Mouse (Mus musculus) adrenal gland, adult (tissue): ENCODE measurements around the gene Ski.

Source experiments
- DNase-seq, 2 experiments: peaks; one replicate each; pipeline ENCODE4 v3.0.0; 2022 to 2023; ENCODE audit warnings: low spot score in 1 of 2; ENCODE audit not compliant: inconsistent age in 2 of 2

The Ski gene

DNA sequence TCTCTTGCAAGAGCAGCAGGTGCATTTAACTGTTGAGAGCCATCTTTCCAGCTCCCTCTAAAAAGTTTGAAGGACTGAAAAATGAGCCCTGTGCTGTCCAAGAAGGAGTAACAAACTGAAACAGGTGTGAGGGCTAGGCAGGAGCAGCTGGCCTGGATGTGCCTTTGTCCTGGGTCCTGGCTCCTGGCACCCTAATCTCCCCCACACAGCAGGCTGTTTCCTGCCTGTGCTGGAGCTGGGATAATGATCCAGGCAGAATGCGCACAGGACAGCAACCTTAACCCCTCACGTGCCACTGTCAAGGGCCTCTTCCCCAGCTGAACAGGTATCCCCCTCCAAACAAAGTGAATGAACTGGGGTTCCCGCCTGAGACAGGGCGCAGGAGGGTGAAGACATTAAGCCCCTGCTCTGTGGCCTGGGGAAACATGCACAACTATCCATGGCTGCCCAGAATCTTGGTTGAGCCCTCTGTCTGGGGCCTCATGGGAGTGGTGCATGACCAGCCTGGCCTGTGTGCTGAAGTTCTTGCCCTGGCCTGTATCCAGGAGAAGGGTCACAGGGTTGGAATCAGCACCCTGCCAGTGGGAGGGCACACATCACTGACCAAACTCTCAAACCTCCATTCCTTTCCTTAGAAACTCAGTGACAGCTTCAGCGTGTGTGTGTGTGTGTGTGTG lies 86.3 kb downstream of the Ski start:
- peak in 1 of 2 experiments; percentile 60 for DNase-seq

DNA sequence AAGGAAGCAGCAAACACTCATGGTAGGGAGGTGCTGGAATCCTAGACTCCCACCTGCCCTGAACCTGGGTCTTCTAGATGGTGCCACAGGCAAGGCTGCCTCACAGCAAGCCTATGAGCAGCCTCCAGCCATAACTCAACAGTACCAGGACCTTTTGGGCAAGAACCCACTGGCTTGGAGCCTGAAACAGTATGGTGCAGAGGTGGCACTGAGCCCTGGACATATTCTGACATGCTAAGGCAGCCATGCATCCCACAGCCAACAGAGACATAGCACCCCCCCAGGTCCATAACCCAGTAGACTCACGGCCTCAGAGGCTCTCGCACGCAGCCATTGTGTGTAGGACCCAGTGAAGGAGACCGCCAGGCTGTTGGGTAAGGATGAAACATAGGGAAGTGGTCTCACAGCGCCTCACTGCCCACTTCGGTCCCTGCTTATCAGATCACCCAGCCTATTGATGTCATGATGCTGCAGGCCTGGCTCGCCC lies 87.7 kb downstream of the Ski start:
- DNase-seq = no peak

DNA sequence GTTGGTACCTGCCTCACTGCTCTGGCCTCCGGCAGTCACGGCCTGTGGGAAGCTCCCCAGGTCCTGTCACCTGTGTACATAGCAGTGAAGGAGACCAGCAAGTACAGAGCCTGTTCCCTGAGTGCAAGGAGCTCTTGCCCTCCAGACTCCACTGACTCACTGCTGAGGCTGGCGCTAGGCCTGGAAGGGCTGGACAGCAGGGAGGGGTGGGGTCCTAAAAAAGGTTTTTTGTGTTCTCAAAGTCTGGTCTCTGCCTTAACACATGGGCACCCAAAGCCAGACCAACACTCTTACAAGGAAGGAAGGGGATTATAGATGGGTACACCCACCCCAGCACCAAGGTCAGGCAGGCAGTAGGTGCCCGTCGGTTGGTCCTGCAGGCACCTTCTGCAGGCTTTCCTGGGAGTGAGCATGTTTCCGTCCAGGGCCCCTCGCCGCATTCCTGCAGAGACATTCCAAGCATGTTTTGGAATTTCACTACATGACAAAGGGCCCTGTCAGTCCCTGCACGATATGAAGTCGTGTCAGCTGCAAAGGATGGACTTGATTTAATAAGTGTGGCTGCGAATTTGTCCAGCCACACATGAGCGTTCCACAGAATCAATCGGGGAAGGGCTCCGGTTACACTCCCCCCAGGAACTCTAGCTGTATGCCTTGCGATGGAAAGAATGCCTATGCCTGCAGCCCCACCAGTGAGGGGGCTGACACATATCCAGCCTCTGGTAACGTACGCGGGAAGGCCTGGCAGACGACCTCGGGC lies 88.6 kb downstream of the Ski start:
- DNase-seq = peak; percentile 55 to 74

DNA sequence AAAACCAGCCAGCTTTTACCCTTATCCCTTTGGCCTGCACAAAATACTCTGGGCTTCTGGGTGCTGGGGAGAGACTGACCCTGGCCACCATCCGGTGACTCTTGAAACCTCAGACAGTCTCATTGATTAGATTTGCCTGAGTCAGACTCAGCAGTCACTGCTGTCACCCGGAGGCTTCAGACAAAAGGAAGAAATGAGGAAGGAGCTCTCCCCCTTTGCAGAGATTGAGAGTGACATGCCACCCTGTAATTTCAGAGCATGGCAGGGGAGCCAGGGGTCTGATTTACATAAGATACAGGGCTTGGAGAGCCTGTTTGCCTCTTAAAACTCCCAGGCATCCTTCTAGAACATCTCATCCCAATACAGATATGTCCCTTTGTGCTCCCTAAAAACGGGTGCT lies 89.2 kb downstream of the Ski start:
- no peak for DNase-seq

DNA sequence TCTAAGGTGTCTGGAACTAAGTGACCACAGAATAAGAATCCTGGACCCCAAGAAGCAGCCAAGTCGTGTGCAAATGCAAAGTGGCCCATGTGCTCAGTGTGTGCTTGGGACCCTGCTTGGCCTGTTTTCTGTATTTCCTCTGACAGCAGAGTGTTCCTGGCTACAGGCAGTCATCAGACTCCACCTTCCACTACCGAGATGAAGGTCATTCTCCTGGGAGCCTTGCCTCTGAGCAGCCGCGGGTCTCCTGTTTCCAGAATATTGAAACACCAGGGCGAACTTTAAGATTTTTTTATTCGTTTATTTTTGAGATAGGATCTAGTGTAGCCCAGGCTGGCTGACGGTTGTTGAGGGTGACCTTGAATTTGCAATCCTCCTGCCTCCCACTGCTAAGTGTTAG lies 91.8 kb downstream of the Ski start:
- peak; percentile 64 to 84 for DNase-seq

DNA sequence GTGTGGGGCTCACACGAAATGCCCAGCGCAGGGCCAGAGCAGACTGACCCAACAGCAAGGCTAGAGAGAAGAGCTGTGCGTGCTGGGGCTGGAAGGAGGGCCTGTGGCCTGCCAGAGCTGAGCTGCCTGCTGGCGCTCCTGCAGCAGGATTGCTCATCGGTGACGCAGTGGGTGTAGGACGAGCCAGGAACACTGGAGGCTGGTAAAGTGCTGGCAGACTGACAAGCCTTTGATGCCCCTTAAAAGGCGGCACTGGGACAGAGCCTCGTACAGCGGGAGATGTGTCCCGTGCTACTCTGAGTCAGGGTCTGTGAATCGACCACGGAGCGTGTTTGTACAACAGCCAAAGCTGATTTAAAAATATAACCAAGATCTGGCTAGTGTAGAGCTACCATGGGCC lies 92.4 kb downstream of the Ski start:
- peak; percentile 97 for DNase-seq

DNA sequence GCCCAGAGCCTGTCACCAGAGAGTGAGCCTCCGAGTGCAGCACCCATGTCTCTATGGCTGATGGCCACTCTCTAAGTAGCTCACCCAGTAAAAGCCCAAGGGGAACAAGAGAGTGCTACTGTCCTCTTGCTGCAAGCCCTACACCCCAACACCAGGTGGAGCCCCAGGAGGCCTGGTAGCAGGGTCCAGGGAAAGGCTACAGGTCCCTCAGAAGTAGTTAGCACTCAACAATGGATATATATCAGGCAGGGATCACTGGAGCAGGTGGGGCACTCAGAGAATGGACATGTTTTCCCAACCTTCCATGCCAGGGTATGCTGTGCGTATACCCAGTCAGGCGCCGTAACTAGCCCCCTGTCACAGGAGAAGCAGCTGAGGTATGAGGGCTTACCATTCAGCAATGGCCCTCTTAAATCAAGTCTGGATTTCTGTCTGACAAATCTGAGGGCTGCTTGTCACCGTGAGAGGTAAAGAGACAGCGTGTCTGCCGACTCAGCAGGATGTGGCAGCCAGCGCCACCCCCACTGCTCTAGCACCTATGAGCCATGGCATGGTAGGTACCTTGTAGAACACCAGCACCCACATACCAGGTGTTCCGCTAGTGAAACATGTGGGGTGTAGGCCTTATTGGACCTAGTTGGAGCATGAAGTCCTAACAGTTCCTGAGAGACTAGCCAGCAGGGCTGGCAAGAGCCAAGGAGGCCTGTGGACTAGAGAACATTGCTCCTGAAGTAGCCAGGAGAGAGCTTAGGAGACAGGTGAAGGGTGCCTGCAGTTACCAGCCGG lies 93.1 kb downstream of the Ski start:
- peak; percentile 67 to 81 for DNase-seq

DNA sequence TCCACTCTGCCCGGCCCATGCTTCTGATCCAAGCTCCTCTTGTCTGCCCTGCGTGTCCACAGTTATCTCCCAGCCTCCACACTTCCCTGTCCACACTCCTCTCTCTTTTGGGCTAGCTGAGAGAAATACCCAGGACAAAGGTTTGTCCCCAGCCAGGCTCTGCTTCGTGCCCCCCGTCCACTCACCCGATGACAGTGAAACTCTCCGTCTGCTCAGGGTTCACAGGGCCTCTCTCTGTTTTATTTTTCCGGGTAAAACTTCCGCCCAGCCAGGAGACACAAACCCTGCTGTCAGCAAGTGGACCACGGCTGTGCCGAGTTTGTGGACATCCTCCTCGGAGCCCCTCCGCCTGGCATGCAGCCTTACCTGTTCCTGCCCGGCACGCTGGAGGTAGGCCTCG lies 94.0 kb downstream of the Ski start:
- DNase-seq = no peak

DNA sequence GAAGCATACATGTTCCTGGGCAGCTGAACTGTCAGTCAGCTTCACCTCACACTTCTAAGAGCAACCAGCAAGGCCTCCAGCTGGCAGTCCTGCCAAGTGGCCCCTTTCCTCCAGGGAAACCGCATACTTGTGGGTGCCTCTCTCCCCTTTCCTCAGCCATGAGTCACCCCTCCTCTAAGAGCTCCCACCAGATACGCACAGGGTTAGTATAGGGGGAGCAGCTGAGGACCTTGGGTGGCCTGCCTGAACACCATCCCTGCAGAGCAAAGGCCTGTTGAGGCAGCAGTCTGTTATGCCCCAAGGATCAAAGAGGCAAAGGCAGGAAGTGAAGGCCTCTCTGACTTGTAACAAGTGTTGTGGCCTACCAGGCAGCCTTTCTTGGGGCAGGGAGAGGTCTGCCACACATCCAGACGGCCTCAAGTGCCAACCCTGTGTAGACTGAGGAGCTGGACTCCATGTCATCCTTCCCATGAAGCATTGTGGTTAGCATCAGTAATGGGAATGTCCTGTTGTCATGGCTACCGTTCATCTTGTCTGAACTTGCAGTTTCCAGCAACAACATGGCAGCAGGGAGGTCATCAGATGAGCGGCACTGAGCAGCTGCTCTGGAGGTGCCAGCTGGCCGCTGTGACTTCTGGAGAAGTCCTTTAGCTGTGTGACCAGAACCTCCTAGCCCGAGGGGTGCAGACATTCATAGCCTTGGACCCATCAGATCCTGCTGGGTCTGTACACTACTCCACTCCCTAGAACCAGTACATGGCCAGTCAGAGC lies 95.6 kb downstream of the Ski start:
- no peak for DNase-seq

DNA sequence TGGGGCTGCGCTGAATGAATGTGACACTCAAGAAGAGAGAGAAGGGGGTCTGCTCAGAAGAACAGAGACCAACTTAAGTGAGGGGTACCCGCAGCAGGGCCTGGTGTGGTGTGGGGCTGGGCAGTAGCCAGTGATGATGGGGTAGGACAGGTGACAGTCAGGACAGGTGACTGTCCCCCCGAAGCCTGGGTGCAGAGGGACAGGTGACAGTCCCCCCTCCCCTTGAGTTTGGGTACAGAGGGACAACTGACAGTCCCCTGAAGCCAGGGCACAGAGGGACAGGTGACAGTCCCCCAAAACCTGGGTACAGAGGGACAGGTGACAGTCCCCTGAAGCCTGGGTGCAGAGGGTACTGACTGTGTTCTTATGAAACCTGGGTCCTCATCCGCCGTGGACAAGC lies 96.2 kb downstream of the Ski start:
- no peak for DNase-seq

DNA sequence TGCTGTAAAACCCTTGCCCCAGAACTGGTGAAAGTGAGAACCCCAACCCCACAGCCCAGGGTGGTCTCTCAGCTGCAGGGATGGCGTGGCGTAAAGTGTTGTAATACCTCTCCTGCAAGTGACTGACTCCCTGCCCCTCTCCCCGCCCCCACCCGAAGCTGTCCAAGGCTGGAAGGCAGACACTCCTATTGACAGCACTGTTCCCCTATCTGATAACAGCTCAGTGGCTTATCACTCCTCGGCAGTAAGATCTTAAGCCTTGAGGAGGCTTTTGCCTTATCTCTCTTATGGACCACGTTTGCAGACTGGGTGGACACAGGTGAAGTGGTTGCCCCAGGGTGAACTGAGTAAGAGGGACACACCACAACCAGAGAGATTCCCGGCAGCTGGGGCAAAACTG lies 97.1 kb downstream of the Ski start:
- no peak for DNase-seq

DNA sequence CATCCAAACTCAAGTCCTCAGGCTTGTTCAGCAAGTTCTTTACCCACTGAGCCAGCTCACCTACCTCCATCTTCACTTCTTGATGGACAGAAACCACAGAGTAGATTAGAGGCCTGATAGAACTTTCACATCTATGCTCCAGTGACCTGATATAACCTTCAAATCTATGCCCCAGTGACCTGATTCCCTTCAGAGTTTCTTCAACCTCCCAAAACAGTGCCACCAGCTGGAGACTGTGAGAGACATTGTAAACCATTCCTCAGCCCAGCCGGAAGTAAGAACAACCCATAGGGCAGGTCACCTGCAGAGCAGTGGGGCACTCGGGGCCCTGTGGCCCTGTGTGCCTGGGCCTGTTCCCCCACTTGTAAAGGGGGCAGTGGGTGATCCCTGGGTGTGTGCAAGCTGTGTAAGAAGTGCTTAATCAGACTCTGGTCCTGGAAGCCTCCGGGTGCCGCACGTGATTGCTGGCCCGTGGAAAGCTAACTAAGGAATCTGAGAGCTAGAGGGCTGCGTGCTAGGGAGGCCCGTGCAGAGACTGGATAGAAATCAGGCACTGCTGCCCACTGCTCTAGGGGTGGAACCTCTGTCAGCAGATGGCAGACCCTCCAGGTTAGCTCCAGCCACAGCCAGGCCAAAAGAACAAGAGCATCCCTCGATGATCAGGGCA lies 98.4 kb downstream of the Ski start:
- no peak for DNase-seq

DNA sequence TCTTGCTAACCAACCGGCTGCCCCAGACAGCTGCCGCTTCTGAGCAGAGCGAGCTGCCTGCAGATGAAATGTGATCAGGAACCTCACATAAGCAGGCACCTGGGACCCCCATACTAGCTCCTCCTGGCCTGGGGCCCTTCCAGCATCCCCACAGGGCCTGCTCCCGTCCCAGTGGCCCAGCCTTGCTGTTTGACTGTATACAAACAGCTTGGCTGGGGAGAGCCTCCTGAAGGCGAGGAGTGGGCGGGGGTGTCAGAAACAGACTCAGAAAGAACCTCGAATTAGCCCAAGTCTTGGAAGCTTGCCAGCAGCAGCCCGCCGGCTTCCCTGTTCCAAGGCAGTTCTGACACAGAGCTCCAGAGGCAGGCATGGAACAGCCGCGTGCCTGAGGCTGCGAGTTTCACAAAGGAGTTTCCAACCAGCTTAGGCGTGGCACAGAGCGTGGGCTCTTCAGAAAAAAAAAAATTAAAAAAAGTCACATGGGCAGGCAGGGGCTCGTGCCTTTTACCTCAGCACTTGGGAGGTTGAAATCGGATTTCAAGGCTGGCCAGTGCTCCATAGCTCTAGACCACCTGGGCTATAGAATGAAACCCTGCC lies 99.8 kb downstream of the Ski start:
- DNase-seq = peak; percentile 76 to 86

DNA sequence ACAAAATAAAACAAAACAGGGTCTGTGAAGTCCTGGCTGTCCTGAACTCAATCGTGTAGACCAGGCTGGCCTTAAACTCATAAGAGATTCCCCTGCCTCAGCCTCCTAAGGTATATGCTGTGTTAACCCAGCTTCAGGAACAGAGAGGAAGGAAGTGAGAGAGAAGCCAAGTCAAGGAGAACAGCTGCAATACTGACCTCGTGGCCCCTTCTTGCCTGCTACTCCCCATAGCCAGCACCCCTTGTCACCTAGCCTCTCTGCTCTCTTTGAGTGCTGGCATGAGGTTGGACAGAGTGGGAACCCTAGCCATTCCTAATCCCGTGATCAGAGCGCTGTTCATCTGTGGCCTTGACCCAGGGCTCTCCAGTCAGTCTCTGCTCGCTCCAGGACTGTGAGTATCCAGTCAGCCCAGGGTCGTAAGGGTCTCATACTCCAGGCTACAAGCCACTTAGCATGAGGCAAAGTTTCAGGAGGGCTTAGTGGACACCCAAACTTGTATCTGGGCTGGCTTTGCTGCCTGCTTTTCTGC lies 100.4 kb downstream of the Ski start:
- peak; percentile 49 to 83 for DNase-seq

DNA sequence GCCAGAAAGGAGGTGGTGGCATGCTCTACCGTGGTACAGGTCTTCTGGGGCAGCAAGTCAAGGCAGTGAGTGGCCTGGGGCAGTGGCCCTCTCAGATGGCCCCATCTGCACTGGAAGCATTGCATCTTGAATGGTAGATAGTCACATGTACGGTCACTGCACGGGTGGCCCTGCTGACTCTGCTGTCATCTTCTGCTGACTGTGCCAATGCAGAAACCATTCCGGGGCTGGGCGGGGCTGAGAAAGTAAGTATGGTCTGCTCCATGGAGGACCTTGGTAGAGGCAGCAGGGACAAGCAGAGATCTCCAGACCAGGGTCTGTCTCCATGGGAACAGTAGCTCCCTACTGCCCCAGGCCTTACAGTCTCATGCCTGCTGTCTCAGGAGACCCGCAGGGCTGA lies 101.2 kb downstream of the Ski start:
- peak in 1 of 2 experiments; percentile 67 for DNase-seq

DNA sequence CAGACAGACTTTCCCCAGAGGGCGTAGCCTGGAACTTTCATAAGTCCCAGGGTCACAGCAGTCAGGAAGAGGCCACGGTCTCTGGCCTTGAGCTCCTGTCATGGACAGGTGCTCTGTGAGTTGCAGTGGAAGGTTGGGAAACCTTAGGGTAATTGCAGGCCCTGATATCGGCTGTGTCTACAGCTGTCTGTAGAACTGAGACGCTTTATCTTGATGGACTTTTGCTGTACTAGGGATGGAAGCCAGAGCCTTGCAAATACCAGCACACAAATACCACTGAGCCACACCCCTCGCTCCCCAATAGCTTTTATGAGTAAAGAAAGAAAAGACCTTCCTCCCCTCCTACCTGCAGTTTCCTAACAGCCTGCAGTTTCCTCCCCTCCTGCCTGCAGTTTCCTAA lies 101.8 kb downstream of the Ski start:
- DNase-seq = no peak

DNA sequence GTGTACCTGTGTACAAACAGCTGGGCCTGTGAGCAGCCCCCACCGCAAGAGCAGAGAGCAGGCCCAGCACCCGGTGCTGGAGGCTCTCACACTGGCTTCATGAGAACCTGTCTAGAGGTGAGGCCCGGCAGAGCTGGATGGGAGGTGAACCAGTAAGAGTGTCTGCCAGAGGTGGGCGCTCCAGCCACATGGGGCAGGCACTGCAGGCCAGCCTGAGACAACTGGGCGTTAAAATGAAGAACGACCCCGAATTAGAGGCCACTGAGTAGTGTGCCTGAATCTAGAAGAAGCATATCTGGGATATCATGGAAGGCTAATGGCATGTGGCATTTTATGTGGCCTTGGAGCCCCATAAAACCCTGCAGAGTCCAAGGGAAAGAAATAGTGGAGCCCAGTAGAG lies 102.4 kb downstream of the Ski start:
- DNase-seq = peak in 1 of 2 experiments; percentile 76

DNA sequence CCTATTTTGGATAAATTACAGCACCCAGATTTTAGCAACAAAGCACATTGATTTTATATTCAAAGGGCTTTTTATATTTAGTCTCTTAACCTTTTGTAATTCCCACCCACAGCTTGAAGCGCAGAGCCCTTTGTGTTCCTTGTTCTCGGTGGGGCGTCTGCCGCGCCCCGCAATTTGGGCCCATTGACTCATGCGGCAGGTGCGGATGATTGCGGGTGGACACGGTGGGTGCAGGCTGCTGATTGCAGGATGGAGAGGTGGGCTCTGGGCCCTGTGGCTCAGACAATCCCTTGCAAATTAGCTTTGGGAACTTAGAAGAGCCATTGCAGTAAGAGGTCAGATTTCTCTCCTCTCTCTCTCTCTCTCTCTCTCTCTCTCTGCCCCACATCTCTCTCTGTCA lies 104.1 kb downstream of the Ski start:
- DNase-seq = no peak

DNA sequence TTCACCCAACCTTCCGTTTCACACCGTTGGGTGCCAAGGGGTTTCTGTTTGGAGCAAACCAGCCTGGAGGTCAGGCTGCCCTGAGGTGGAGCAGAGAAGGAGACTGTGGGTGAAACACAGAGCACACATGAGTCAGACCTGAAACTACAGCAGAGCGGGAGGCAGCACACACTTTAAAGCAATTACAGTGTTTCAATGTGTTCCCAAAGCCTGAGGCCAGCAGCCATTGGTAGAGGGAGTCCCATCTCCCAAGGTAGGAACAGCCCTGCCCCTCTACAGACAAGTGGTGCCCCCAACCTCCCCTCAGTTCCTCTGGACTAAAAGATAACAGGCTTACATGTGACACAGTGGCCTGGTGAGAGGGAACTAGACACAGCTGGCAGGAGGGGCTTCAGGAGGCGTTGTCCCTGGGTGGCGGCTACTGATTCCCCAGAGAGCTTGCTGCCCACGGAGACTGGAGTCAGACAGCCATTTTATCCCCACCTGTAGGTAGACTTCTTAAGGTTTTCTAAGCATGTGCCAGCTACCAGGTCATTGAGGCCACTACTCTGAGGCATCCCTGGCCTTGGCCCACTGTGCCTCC lies 104.9 kb downstream of the Ski start:
- DNase-seq = peak; percentile 49 to 54
